Mouse (Mus musculus) stomach, postnatal 0 days (tissue): ENCODE data around the gene Bmt2.

Experiments
- CTCF ChIP-seq: IDR thresholded peaks from 2 replicates; pipeline ENCODE4 v1.5.1; 2016; ENCODE audit warnings: antibody characterized with exemption, low read depth, mild to moderate bottlenecking, moderate library complexity
- EP300 ChIP-seq: optimal IDR thresholded peaks from 2 replicates; pipeline ENCODE3; 2016; ENCODE audit warnings: antibody characterized with exemption

DNA sequence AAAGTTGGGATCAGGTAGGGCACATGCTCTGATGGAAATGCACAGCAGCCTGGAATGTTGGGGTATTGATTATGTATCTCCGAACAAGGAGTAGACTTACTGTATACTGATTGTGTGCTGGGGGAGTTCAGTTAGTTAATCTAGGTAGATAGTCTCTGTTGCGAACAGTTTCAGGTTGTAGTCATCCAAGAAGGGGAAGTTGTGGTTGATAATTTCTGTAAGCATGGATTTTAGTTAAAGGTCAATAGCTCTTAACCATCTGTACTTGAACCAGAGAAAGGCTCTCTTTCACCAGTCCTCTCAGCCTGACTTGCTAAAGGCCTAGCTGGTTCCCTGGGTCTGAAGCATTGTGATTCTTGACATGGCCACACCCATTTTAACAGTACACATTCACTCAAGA, 66.9 kb downstream of the Bmt2 start:
- TF ChIP-seq CTCF (no peak), EP300 (no peak)
